Mouse (Mus musculus) granulocyte monocyte progenitor cell, adult 5-6 weeks (primary cell): ENCODE measurements at regions not wholly inside any gene's neighbourhood (a gene's known extent, or its start where the extent isn't known, plus 50 kb on each side); places are given as distances from the start of the nearest gene placed in this dataset.
"Not testable (repeated sequence)": the region's sequence is repeated elsewhere in the genome, so short reads cannot be mapped to it uniquely, and the experiment has no call there.

ENCODE experiments used
- ATAC-seq: replicated peaks from 2 replicates; pipeline ENCODE4 v1.8.0; 2016; ENCODE audit warnings: mild to moderate bottlenecking, moderate TSS enrichment, inconsistent platforms; ENCODE audit not compliant: poor library complexity, severe bottlenecking

- ATAC-seq: not testable (repeated sequence)
Observed at GRCm38 (mm10) chr12:51133676-51134075, 214.2 kb upstream of the G2e3 start.

GRCm38 (mm10) chr12:51128274-51128673 lies 219.6 kb upstream of the G2e3 start:
- no peak for ATAC-seq

GRCm38 (mm10) chr12:51118781-51119180 lies 229.1 kb upstream of the G2e3 start:
- no peak for ATAC-seq

GRCm38 (mm10) chr12:51118021-51118694 lies 229.7 kb upstream of the G2e3 start:
- ATAC-seq: no peak

GRCm38 (mm10) chr12:51117436-51118020 lies 230.3 kb upstream of the G2e3 start:
- ATAC-seq: no peak

GRCm38 (mm10) chr12:51111811-51112210 lies 236.1 kb upstream of the G2e3 start:
- no peak for ATAC-seq

GRCm38 (mm10) chr12:51108044-51108443 lies 239.8 kb upstream of the G2e3 start:
- ATAC-seq: no peak

- no peak for ATAC-seq
Observed at GRCm38 (mm10) chr12:51103541-51104042, 244.3 kb upstream of the G2e3 start.

GRCm38 (mm10) chr12:51101636-51102035 lies 246.2 kb upstream of the G2e3 start:
- ATAC-seq: no peak

GRCm38 (mm10) chr12:51100868-51101267 lies 247.0 kb upstream of the G2e3 start:
- ATAC-seq: no peak

GRCm38 (mm10) chr12:51095974-51096373 lies 251.9 kb upstream of the G2e3 start:
- ATAC-seq: no peak

GRCm38 (mm10) chr12:51089324-51089723 lies 258.5 kb upstream of the G2e3 start:
- ATAC-seq: no peak

- no peak for ATAC-seq
Observed at GRCm38 (mm10) chr12:51081809-51082208, 266.1 kb upstream of the G2e3 start.

- no peak for ATAC-seq
Observed at GRCm38 (mm10) chr12:51073503-51073902, 274.4 kb upstream of the G2e3 start.

GRCm38 (mm10) chr12:51060931-51061330 lies 286.9 kb upstream of the G2e3 start:
- no peak for ATAC-seq

GRCm38 (mm10) chr12:51058569-51058968 lies 289.3 kb upstream of the G2e3 start:
- ATAC-seq: no peak

- no peak for ATAC-seq
Observed at GRCm38 (mm10) chr12:51058104-51058503, 289.8 kb upstream of the G2e3 start.

GRCm38 (mm10) chr12:51047116-51047515 lies 300.7 kb upstream of the G2e3 start:
- ATAC-seq: no peak

- ATAC-seq: no peak
Observed at GRCm38 (mm10) chr12:51045437-51045836, 302.4 kb upstream of the G2e3 start.

- ATAC-seq: no peak
Observed at GRCm38 (mm10) chr12:51045020-51045419, 302.8 kb upstream of the G2e3 start.

- ATAC-seq: no peak
Observed at GRCm38 (mm10) chr12:51032193-51032592, 315.7 kb upstream of the G2e3 start.

- no peak for ATAC-seq
Observed at GRCm38 (mm10) chr12:51028601-51029174, 319.2 kb upstream of the G2e3 start.
